Mouse (Mus musculus) midbrain, embryonic 13.5 days (tissue): Measurements from ENCODE around the gene Btg4. TPM values are rescaled to one million over a fixed set of nuclear protein-coding genes. Genes with fewer than 3 reads are reported as not detected.
A peak's percentile ranks its signal among the peaks of the same experiment; 100 is the strongest.

ENCODE experiments used
- ATAC-seq: fragments of 200-750 bp; cut with Nextera tagmentation; 2 replicates; pipeline ENCODE4 v1.8.0; 2017; ENCODE audit warnings: mild to moderate bottlenecking, moderate TSS enrichment, moderate library complexity
- H3K27ac ChIP-seq: fragments of 300-500 bp; sonication (generic); 2 replicates; pipeline ENCODE4 v1.5.1; 2015; ENCODE audit warnings: inconsistent platforms, mild to moderate bottlenecking, moderate library complexity
- H3K27me3 ChIP-seq: fragments of 300-500 bp; sonication (generic); 2 replicates; pipeline ENCODE4 v1.6.1; 2015; ENCODE audit warnings: mild to moderate bottlenecking, inconsistent platforms
- H3K36me3 ChIP-seq: fragments of 300-500 bp; sonication (generic); 2 replicates; pipeline ENCODE4 v1.6.1; 2015; ENCODE audit warnings: mild to moderate bottlenecking, inconsistent platforms
- H3K4me1 ChIP-seq: fragments of 300-500 bp; sonication (generic); replicated peaks from 2 replicates; pipeline ENCODE4 v1.6.1; 2015; ENCODE audit warnings: inconsistent platforms
- H3K4me2 ChIP-seq: fragments of 300-500 bp; sonication (generic); replicated peaks from 2 replicates; pipeline ENCODE4 v1.6.1; 2015; ENCODE audit warnings: moderate library complexity, mild to moderate bottlenecking, inconsistent platforms
- H3K4me3 ChIP-seq: fragments of 300-500 bp; sonication (generic); replicated peaks from 2 replicates; pipeline ENCODE4 v1.5.1; 2015; ENCODE audit warnings: mild to moderate bottlenecking, inconsistent platforms
- H3K9ac ChIP-seq: fragments of 300-500 bp; sonication (generic); replicated peaks from 2 replicates; pipeline ENCODE4 v1.6.1; 2015; ENCODE audit warnings: mild to moderate bottlenecking, inconsistent platforms
- H3K9me3 ChIP-seq: fragments of 300-500 bp; sonication (generic); 2 replicates; pipeline ENCODE4 v1.6.1; 2016; ENCODE audit warnings: mild to moderate bottlenecking, inconsistent platforms
- WGBS: fragments of 180-500 bp; shearing (Covaris S2); methylation state at CpG from one replicate; pipeline ENCODE4 v1.1.7; 2015; 5-methylcytosine and 5-hydroxymethylcytosine counted together
- polyA plus RNA-seq: library from polyadenylated mRNA; unstranded; fragments of >200 nt; fragmentation: Nextera tagmentation; extraction: Ambion mirVana; gene quantifications from 2 replicates; pipeline ENCODE4 v1.2.1, GENCODE M21; 2015

The Btg4 gene
- polyA plus RNA-seq, 1 experiment from 2014 or later, result not detected

GRCm38 (mm10) chr9:51144218-51144617 lies 83.5 kb downstream of the Btg4 start:
- Histone ChIP-seq H3K27me3 (no peaks in the 10 kb centered on the region), H3K4me3 (no peak overlapping the region), H3K9me3 (no peaks in the 10 kb centered on the region), H3K9ac (no peak overlapping the region), H3K4me2 (no peak overlapping the region), H3K36me3 (no peaks in the 10 kb centered on the region), H3K4me1 (0 out of 2 replicates have a peak, but pooled peaks cover 6% of the 10 kb centered on the region), H3K27ac (no peak overlapping the region)
- 75% methylated on average over 6 of the region's 6 CpGs for whole genome bisulfite sequencing
- ATAC-seq, result no peak

GRCm38 (mm10) chr9:51146496-51146895 lies 85.8 kb downstream of the Btg4 start:
- no peak overlapping the region for H3K9ac ChIP-seq
- no peak overlapping the region for H3K27ac ChIP-seq
- no peak for ATAC-seq
- no peak overlapping the region for H3K4me3 ChIP-seq
- WGBS, result 87% methylated on average over 4 of the region's 4 CpGs
- H3K27me3 ChIP-seq, result no peaks in the 10 kb centered on the region
- H3K9me3 ChIP-seq, result no peaks in the 10 kb centered on the region
- H3K4me1 ChIP-seq, result 0 out of 2 replicates have a peak, but pooled peaks cover 6% of the 10 kb centered on the region
- H3K4me2 ChIP-seq, result no peak overlapping the region
- H3K36me3 ChIP-seq, result no peaks in the 10 kb centered on the region

GRCm38 (mm10) chr9:51147294-51147693 lies 86.6 kb downstream of the Btg4 start:
- H3K27me3 ChIP-seq, result no peaks in the 10 kb centered on the region
- H3K9me3 ChIP-seq, result no peaks in the 10 kb centered on the region
- H3K4me1 ChIP-seq, result 0 out of 2 replicates have a peak, but pooled peaks cover 6% of the 10 kb centered on the region
- H3K9ac ChIP-seq, result no peak overlapping the region
- no peak overlapping the region for H3K4me2 ChIP-seq
- no peak for ATAC-seq
- WGBS, result 85% methylated on average over 5 of the region's 5 CpGs
- no peaks in the 10 kb centered on the region for H3K36me3 ChIP-seq
- H3K27ac ChIP-seq, result no peak overlapping the region
- H3K4me3 ChIP-seq, result no peak overlapping the region

GRCm38 (mm10) chr9:51152079-51152752 lies 91.5 kb downstream of the Btg4 start:
- ATAC-seq, result peak; percentile 71; the same call in 1 of the 2 replicates

DNA sequence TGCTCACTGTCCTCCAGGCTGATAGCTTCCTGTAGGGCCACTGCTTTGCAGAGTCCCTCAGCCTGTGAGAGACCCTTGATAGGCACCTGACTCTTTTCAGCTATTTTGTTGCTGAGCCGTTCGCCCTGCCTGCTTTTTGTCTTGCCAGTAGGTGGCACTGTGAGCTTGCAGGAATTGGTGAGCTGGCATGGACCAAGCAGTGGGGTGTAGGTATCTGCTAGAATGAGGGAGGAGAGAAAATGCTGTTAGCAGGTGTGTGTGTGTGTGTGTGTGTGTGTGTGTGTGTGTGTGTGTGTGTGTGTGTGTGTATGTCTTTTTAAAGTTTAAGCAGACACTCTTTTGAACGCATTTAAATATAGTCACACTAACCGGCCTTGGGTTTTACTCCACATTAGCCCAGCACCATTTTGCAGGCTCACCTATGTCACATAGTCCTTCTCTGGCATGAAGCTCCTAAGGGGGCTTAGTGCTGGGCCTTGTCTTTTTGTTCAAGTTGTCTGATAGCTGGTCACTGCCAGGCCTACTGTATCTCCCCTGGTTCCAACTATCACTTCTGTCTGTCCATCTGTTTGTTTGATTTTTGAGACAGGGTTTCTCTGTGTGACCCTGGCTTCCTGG lies 101.2 kb downstream of the Btg4 start:
- WGBS, result 31% methylated on average over 4 of the region's 4 CpGs
- peak; percentile 79; the same call in 1 of the 2 replicates for ATAC-seq

More at GRCm38 (mm10) chr9:51152079-51152752, 91.5 kb downstream of the Btg4 start:
- no peak overlapping the region for H3K4me2 ChIP-seq
- H3K27me3 ChIP-seq, result 0 out of 2 replicates have a peak, but pooled peaks cover 2% of the 10 kb centered on the region
- no peak overlapping the region for H3K9ac ChIP-seq
- no peak overlapping the region for H3K4me3 ChIP-seq
- 18% methylated on average over 13 of the region's 13 CpGs for WGBS
- H3K27ac ChIP-seq, result no peak overlapping the region
- H3K9me3 ChIP-seq, result no peaks in the 10 kb centered on the region
- H3K36me3 ChIP-seq, result no peaks in the 10 kb centered on the region
- no peaks in the 10 kb centered on the region for H3K4me1 ChIP-seq

GRCm38 (mm10) chr9:51163989-51164388 lies 103.3 kb downstream of the Btg4 start:
- H3K9me3 ChIP-seq, result no peaks in the 10 kb centered on the region
- ATAC-seq, result no peak
- H3K9ac ChIP-seq, result no peak overlapping the region
- H3K36me3 ChIP-seq, result no peaks in the 10 kb centered on the region
- H3K27ac ChIP-seq, result no peak overlapping the region
- H3K4me2 ChIP-seq, result no peak overlapping the region
- 83% methylated on average over 5 of the region's 5 CpGs for WGBS
- H3K4me3 ChIP-seq, result no peak overlapping the region
- H3K27me3 ChIP-seq, result peaks cover 3% of the 10 kb centered on the region
- H3K4me1 ChIP-seq, result 0 out of 2 replicates have a peak, but pooled peaks cover 3% of the 10 kb centered on the region

More for the DNA sequence above, 101.2 kb downstream of the Btg4 start:
- Histone ChIP-seq H3K27me3 (peaks cover 4% of the 10 kb centered on the region), H3K4me1 (no peaks in the 10 kb centered on the region), H3K4me2 (no peak overlapping the region), H3K4me3 (no peak overlapping the region), H3K27ac (no peak overlapping the region), H3K9ac (no peak overlapping the region), H3K36me3 (no peaks in the 10 kb centered on the region), H3K9me3 (no peaks in the 10 kb centered on the region)

DNA sequence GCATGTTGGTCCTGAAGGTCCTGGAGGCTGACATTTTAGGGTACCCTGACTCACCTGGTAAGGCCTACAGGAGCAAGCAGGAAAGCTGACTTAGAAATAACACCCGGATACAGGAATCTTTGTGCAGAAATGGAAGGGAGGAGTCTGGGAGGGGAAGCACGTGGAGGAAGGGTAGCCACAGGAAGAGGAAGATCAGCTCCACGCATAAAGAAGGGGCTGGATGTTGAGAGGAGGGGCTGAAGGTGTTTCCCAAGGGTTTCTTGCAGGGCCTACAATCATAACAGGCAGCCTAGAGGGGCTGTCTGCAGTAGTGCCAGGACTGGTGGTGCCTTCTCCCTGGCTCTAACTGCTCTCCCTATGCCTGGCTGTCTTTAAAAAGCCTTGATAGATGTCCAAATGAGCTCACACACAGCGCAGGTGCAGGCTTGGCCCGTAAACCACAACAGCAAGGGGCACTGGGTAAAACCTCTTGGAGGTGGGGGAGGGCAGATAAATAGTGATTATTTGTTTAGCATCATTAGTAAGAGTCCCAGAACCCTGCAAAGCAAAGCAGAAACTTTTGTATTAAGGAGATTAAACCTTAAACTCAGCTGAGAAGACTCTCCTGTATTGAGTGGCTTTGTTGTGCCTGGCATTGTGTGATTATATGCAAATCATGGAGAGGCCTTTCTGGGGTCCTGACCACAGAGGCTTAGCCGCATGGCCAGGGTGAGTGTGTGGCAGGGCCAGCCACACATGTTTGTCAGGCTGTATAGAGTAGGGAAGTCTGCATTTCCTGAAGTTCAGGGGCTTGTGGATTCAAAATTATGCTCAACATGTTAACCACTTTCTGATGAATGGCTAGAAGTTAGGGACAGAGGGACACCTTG lies 104.8 kb downstream of the Btg4 start, which contains the start of gene Gm32742:
Gene Gm32742 (minus strand): TSS at position 206 of the 869 bp plus-strand sequence.
- Histone ChIP-seq H3K27ac (no peak within 1 kb of the TSS), H3K9ac (no peak within 1 kb of the TSS), H3K36me3 (no peaks in the 10 kb centered on the region), H3K4me2 (no peak within 1 kb of the TSS), H3K4me3 (no peak within 1 kb of the TSS), H3K9me3 (no peaks in the 10 kb centered on the region), H3K4me1 (0 out of 2 replicates have a peak, but pooled peaks cover 3% of the 10 kb centered on the region), H3K27me3 (no peaks in the 10 kb centered on the region)
- 49% methylated on average over 6 of the region's 6 CpGs for WGBS
- ATAC-seq, result no peak

- Histone ChIP-seq H3K9me3 (no peaks in the 10 kb centered on the region), H3K36me3 (no peaks in the 10 kb centered on the region), H3K27ac (no peak overlapping the region), H3K4me2 (no peak overlapping the region), H3K9ac (no peak overlapping the region), H3K4me3 (no peak overlapping the region), H3K27me3 (no peaks in the 10 kb centered on the region), H3K4me1 (0 out of 2 replicates have a peak, but pooled peaks cover 3% of the 10 kb centered on the region)
- WGBS, result 66% methylated on average over 11 of the region's 11 CpGs
- no peak for ATAC-seq
Measured at GRCm38 (mm10) chr9:51167954-51168353, 107.3 kb downstream of the Btg4 start.

DNA sequence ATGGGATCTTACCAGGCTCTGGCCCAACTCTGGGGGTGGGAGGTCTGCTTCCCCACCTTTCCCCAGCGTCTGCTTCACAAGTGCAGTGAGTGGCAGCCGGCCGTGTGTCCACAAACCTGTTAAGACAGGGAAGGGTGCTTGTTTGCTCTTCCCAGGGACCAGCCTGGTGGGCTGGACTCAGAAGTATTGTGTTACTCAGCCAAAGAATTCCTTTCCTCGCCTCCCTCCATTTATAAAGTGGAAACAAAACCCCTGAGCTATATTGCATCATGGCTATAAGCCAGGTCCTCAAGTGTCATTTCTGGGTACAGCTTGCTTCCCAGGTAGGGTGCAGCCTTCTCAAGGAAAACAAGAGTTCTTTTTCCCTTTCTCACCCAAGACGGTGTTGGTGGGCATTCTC lies 108.0 kb downstream of the Btg4 start:
- H3K27me3 ChIP-seq, result no peaks in the 10 kb centered on the region
- H3K36me3 ChIP-seq, result no peaks in the 10 kb centered on the region
- ATAC-seq, result no peak
- H3K4me2 ChIP-seq, result no peak overlapping the region
- WGBS, result 76% methylated on average over 5 of the region's 5 CpGs
- H3K4me3 ChIP-seq, result no peak overlapping the region
- H3K9ac ChIP-seq, result no peak overlapping the region
- H3K4me1 ChIP-seq, result 0 out of 2 replicates have a peak, but pooled peaks cover 3% of the 10 kb centered on the region
- no peak overlapping the region for H3K27ac ChIP-seq
- no peaks in the 10 kb centered on the region for H3K9me3 ChIP-seq

DNA sequence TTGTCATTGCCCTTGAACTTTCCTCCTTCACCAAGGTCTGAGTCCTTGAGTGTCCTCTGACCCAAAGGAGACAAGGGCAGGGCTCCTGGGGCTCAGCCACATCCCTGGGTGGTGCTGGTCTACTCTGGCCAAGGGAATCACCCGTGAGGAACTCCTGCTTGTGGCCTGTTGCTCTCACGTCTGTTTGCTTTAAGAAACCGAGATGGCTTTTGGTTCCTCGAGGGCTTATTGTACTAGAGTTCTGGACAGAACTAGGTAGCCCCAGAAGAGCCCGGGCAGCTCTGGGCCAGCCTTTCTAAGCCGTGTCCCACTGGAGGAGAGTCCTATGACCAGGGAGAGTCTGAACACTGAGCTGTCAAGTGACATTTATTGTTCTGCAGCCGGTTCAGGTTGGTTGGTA lies 108.4 kb downstream of the Btg4 start:
- no peaks in the 10 kb centered on the region for H3K27me3 ChIP-seq
- H3K36me3 ChIP-seq, result no peaks in the 10 kb centered on the region
- no peak overlapping the region for H3K4me3 ChIP-seq
- no peak for ATAC-seq
- H3K4me1 ChIP-seq, result 0 out of 2 replicates have a peak, but pooled peaks cover 3% of the 10 kb centered on the region
- H3K9ac ChIP-seq, result no peak overlapping the region
- WGBS, result 89% methylated on average over 7 of the region's 7 CpGs
- H3K4me2 ChIP-seq, result no peak overlapping the region
- H3K27ac ChIP-seq, result no peak overlapping the region
- no peaks in the 10 kb centered on the region for H3K9me3 ChIP-seq
